Mouse (Mus musculus) liver, embryonic 15.5 days (tissue): Measurements from ENCODE around the gene Taf10. TPM values are rescaled to one million over a fixed set of nuclear protein-coding genes. Genes with fewer than 3 reads are reported as not detected.

ENCODE experiments used
- ATAC-seq: fragments of 200-750 bp; cut with Nextera tagmentation; 2 replicates; pipeline ENCODE4 v1.8.0; 2017; ENCODE audit warnings: moderate number of reproducible peaks, mild to moderate bottlenecking, moderate library complexity; ENCODE audit not compliant: insufficient read depth
- H3K27ac ChIP-seq: fragments of 300-500 bp; sonication (generic); replicated peaks from 2 replicates; pipeline ENCODE4 v1.5.1; 2015; ENCODE audit warnings: mild to moderate bottlenecking, inconsistent platforms
- H3K27me3 ChIP-seq: fragments of 300-500 bp; sonication (generic); 2 replicates; pipeline ENCODE4 v1.6.1; 2015; ENCODE audit warnings: mild to moderate bottlenecking, inconsistent platforms
- H3K36me3 ChIP-seq: fragments of 300-500 bp; sonication (generic); replicated peaks from 2 replicates; pipeline ENCODE4 v1.6.1; 2015; ENCODE audit warnings: moderate library complexity, mild to moderate bottlenecking, inconsistent platforms
- H3K4me1 ChIP-seq: fragments of 300-500 bp; sonication (generic); replicated peaks from 2 replicates; pipeline ENCODE4 v1.6.1; 2015; ENCODE audit warnings: inconsistent platforms
- H3K4me2 ChIP-seq: fragments of 300-500 bp; sonication (generic); 2 replicates; pipeline ENCODE4 v1.6.1; 2015; ENCODE audit warnings: moderate library complexity, mild to moderate bottlenecking, inconsistent platforms
- H3K4me3 ChIP-seq: fragments of 300-500 bp; sonication (generic); replicated peaks from 2 replicates; pipeline ENCODE4 v1.5.1; 2015; ENCODE audit warnings: mild to moderate bottlenecking, inconsistent platforms
- H3K9ac ChIP-seq: fragments of 300-500 bp; sonication (generic); 2 replicates; pipeline ENCODE4 v1.6.1; 2015; ENCODE audit warnings: moderate library complexity, mild to moderate bottlenecking, inconsistent platforms
- H3K9me3 ChIP-seq: fragments of 300-500 bp; sonication (generic); replicated peaks from 2 replicates; pipeline ENCODE4 v1.6.1; 2016; ENCODE audit warnings: inconsistent platforms
- WGBS: fragments of 180-500 bp; shearing (Covaris S2); methylation state at CpG from one replicate; pipeline ENCODE4 v1.1.7; 2015; ENCODE audit warnings: mixed read lengths; ENCODE audit not compliant: insufficient replicate concordance; 5-methylcytosine and 5-hydroxymethylcytosine counted together
- polyA plus RNA-seq: library from polyadenylated mRNA; unstranded; fragments of >200 nt; fragmentation: Nextera tagmentation; extraction: Ambion mirVana; gene quantifications from 2 replicates; pipeline ENCODE4 v1.2.1, GENCODE M21; 2015

Taf10 gene
- polyA plus RNA-seq, 1 experiment from 2014 or later, result 110 TPM

- Histone ChIP-seq H3K4me1 (0 out of 2 replicates have a peak, but pooled peaks cover 13% of the 10 kb centered on the region), H3K4me2 (no peak overlapping the region), H3K9ac (no peak overlapping the region), H3K27me3 (peaks cover 6% of the 10 kb centered on the region; the same call in 1 of the 2 replicates), H3K9me3 (no peaks in the 10 kb centered on the region), H3K27ac (no peak overlapping the region), H3K4me3 (no peak overlapping the region), H3K36me3 (no peaks in the 10 kb centered on the region)
- no peak for ATAC-seq
- WGBS, result 60% methylated on average over 1 of the region's 1 CpGs
Measured at GRCm38 (mm10) chr7:105777316-105777715, 33.2 kb upstream of the Taf10 start.

- no peak for ATAC-seq
Measured at GRCm38 (mm10) chr7:105776026-105776425, 31.9 kb upstream of the Taf10 start.

GRCm38 (mm10) chr7:105774661-105775060 is 30.5 kb upstream of the Taf10 start:
- no peaks in the 10 kb centered on the region for H3K27me3 ChIP-seq
- no peak for ATAC-seq

More at GRCm38 (mm10) chr7:105776026-105776425, 31.9 kb upstream of the Taf10 start:
- no peaks in the 10 kb centered on the region for H3K27me3 ChIP-seq
- H3K9ac ChIP-seq, result no peak overlapping the region
- H3K4me2 ChIP-seq, result no peak overlapping the region
- 55% methylated on average over 2 of the region's 2 CpGs for WGBS
- H3K4me1 ChIP-seq, result 0 out of 2 replicates have a peak, but pooled peaks cover 13% of the 10 kb centered on the region
- H3K4me3 ChIP-seq, result no peak overlapping the region
- H3K36me3 ChIP-seq, result no peaks in the 10 kb centered on the region
- H3K27ac ChIP-seq, result no peak overlapping the region
- H3K9me3 ChIP-seq, result no peaks in the 10 kb centered on the region

GRCm38 (mm10) chr7:105773041-105773440 is 28.9 kb upstream of the Taf10 start:
- Histone ChIP-seq H3K27ac (no peak overlapping the region), H3K27me3 (no peaks in the 10 kb centered on the region), H3K36me3 (no peaks in the 10 kb centered on the region), H3K4me2 (no peak overlapping the region), H3K4me3 (no peak overlapping the region), H3K9ac (no peak overlapping the region), H3K9me3 (no peaks in the 10 kb centered on the region), H3K4me1 (peaks cover 12% of the 10 kb centered on the region; the same call in 1 of the 2 replicates)
- ATAC-seq, result no peak
- WGBS, result 64% methylated on average over 5 of the region's 5 CpGs

More at GRCm38 (mm10) chr7:105774661-105775060, 30.5 kb upstream of the Taf10 start:
- 47% methylated on average over 8 of the region's 8 CpGs for WGBS
- no peak overlapping the region for H3K27ac ChIP-seq
- no peaks in the 10 kb centered on the region for H3K9me3 ChIP-seq
- H3K9ac ChIP-seq, result no peak overlapping the region
- H3K4me2 ChIP-seq, result no peak overlapping the region
- no peaks in the 10 kb centered on the region for H3K36me3 ChIP-seq
- H3K4me1 ChIP-seq, result 0 out of 2 replicates have a peak, but pooled peaks cover 19% of the 10 kb centered on the region
- H3K4me3 ChIP-seq, result no peak overlapping the region

DNA sequence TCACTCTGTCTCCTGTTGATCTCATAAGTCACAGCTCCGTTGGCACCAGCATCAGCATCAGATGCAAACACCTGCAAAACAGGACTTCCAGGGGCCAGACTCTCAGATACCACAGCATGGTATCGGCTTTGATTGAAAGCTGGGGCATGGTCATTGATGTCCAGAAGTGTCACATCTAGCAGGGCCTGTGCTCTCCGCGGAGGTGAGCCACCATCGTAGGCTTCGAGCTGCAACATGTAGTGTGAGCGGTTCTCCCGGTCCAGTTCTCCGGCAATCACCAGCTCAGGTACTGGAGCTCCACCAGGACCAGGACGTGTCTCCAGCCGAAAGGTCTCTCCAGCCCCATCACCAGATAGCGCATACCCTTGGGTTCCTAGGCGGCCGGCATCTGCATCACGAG is 28.2 kb upstream of the Taf10 start:
- Histone ChIP-seq H3K27me3 (no peaks in the 10 kb centered on the region; the same call in 1 of the 2 replicates), H3K4me1 (peaks cover 16% of the 10 kb centered on the region; the same call in 1 of the 2 replicates), H3K4me3 (no peak overlapping the region), H3K4me2 (no peak overlapping the region), H3K36me3 (no peaks in the 10 kb centered on the region), H3K9ac (no peak overlapping the region), H3K27ac (no peak overlapping the region), H3K9me3 (no peaks in the 10 kb centered on the region)
- 76% methylated on average over 15 of the region's 15 CpGs for WGBS
- no peak for ATAC-seq

- Histone ChIP-seq H3K27ac (no peak overlapping the region), H3K4me2 (no peak overlapping the region), H3K4me1 (peaks cover 16% of the 10 kb centered on the region; the same call in 1 of the 2 replicates), H3K27me3 (no peaks in the 10 kb centered on the region; the same call in 1 of the 2 replicates), H3K36me3 (no peaks in the 10 kb centered on the region), H3K9ac (no peak overlapping the region), H3K4me3 (no peak overlapping the region), H3K9me3 (no peaks in the 10 kb centered on the region)
- no peak for ATAC-seq
- WGBS, result 79% methylated on average over 3 of the region's 3 CpGs
Measured at GRCm38 (mm10) chr7:105769959-105770358, 25.8 kb upstream of the Taf10 start.

DNA sequence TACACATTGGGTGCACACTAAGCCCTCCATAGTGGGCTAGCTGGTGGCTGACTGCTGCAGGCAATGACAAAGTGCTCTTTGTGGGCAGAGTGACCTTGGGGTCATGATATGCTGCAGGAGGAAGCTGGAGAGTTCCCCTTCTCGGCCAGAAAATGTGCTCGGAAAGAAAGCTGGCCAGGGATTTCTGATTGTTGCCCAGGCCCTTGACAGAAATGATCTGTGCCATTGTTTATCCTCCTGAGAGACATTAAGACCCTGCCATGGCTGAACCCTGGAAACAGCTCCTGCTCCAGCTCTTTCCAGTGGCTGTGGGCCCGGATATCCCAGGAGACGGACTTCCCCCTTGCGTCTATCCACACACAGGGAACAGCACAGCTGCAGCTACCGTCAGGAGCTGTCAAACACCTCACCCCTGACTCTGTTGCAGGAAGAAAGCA is 23.6 kb upstream of the Taf10 start:
- Histone ChIP-seq H3K9ac (no peak overlapping the region), H3K4me1 (peaks cover 14% of the 10 kb centered on the region; the same call in 1 of the 2 replicates), H3K4me3 (no peak overlapping the region), H3K27me3 (peaks cover 13% of the 10 kb centered on the region), H3K36me3 (no peaks in the 10 kb centered on the region), H3K27ac (no peak overlapping the region; the same call in 1 of the 2 replicates), H3K9me3 (no peaks in the 10 kb centered on the region), H3K4me2 (no peak overlapping the region; the same call in 1 of the 2 replicates)
- 13% methylated on average over 6 of the region's 6 CpGs for WGBS
- peak; percentile 21; the same call in 1 of the 2 replicates for ATAC-seq

- Histone ChIP-seq H3K4me1 (peaks cover 15% of the 10 kb centered on the region; the same call in 1 of the 2 replicates), H3K27me3 (peaks cover 35% of the 10 kb centered on the region), H3K9me3 (no peaks in the 10 kb centered on the region), H3K9ac (no peak overlapping the region), H3K36me3 (no peaks in the 10 kb centered on the region), H3K27ac (no peak overlapping the region), H3K4me3 (no peak overlapping the region), H3K4me2 (no peak overlapping the region)
- no peak for ATAC-seq
- 74% methylated on average over 11 of the region's 11 CpGs for WGBS
Measured at GRCm38 (mm10) chr7:105764331-105764730, 20.2 kb upstream of the Taf10 start.

DNA sequence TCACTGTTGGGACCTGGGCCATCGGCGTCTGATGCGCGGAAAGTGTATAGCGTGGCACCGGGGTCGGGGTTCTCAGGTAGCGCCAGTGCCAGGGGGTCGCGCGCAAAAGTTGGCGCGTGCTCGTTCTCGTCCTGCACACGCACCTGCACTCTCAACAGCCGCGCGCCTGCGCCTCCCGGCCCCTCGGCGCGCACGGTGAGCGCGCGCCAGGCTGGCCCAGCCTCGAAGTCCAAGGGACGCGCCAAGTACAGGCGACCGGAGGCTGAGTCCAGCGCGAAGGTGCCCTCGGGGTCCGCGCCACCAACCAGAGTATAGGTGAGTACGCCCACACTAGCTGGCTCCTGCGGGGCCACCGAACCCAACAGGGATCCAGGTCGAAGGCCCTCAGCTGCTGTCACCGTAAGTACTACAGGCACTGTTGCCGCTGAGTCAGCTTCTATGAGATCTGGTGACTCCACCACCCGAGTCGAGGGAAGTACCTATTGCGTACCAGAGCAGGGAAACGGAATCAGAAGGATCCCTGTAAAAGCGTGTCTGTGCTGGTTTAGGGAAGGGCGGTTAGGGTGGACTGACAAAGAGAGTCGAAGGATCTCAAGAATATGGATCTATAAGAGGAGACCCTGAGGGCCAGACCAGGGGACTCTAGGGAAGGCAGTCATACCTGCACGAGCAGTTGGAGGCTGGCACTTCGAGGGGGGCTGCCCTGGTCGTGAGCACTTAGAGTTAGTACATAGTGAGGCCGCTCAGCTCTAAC is 18.5 kb upstream of the Taf10 start:
- Histone ChIP-seq H3K27me3 (peaks cover 35% of the 10 kb centered on the region), H3K36me3 (no peaks in the 10 kb centered on the region), H3K4me2 (peak overlapping the region; percentile 62), H3K4me1 (peaks cover 11% of the 10 kb centered on the region; the same call in 1 of the 2 replicates), H3K4me3 (peak overlapping the region; percentile 36), H3K9ac (no peak overlapping the region), H3K9me3 (no peaks in the 10 kb centered on the region), H3K27ac (no peak overlapping the region)
- 20% methylated on average over 55 of the region's 55 CpGs for WGBS
- peak; percentile 11; the same call in 1 of the 2 replicates for ATAC-seq

GRCm38 (mm10) chr7:105761813-105762484 is 17.8 kb upstream of the Taf10 start:
- H3K4me3 ChIP-seq, result peak overlapping the region; percentile 36
- 15% methylated on average over 51 of the region's 51 CpGs for WGBS
- peaks cover 35% of the 10 kb centered on the region for H3K27me3 ChIP-seq
- H3K36me3 ChIP-seq, result no peaks in the 10 kb centered on the region
- no peak overlapping the region for H3K9ac ChIP-seq
- no peaks in the 10 kb centered on the region for H3K9me3 ChIP-seq
- no peak overlapping the region for H3K27ac ChIP-seq
- peak overlapping the region; percentile 62 for H3K4me2 ChIP-seq
- ATAC-seq, result peak; percentile 40
- H3K4me1 ChIP-seq, result peaks cover 7% of the 10 kb centered on the region; the same call in 1 of the 2 replicates

- no peak overlapping the region for H3K27ac ChIP-seq
Measured at GRCm38 (mm10) chr7:105753281-105753680, 9.1 kb upstream of the Taf10 start.

More at GRCm38 (mm10) chr7:105753281-105753680, 9.1 kb upstream of the Taf10 start:
- ATAC-seq, result no peak
- Histone ChIP-seq H3K4me3 (no peak overlapping the region), H3K9me3 (no peaks in the 10 kb centered on the region), H3K4me2 (no peak overlapping the region), H3K27me3 (no peaks in the 10 kb centered on the region), H3K36me3 (peaks cover 16% of the 10 kb centered on the region), H3K9ac (no peak overlapping the region), H3K4me1 (peaks cover 16% of the 10 kb centered on the region)
- WGBS, result 69% methylated on average over 10 of the region's 10 CpGs
